ENCODE assay signal across 13 mouse cellular contexts in genomic region chr17:13391020-13391419, GRCm38 (mm10). TPM values are rescaled to one million over a fixed set of nuclear protein-coding genes. Genes with fewer than 3 reads are reported as not detected.
"Had no signal": no experiment of that assay in that cellular context is flagged by ENCODE, and none has a peak within 500 bp of the region (broad histone marks: within the 10 kb centered on the region; RNA-seq: fewer than 3 reads in every experiment).

No protein-coding gene starts in this region.

RNA-seq across cellular contexts. Expression of gene Tcp10c, which starts 36.6 kb away (rescaled TPM):
- polyA plus RNA-seq: kidney, embryonic 14.5 days; kidney, postnatal 0 days; large intestine, adult 2 months; limb, embryonic 10.5 days; limb, embryonic 13.5 days; liver, embryonic 12.5 days; liver, embryonic 15.5 days; lung, embryonic 15.5 days; midbrain, embryonic 10.5 days; midbrain, embryonic 14.5 days; neural tube, embryonic 11.5 days; stomach, embryonic 14.5 days; stomach, postnatal 0 days had no signal
